Mouse (Mus musculus) frontal cortex, adult 2 months (tissue): ENCODE results near the gene Caln1. TPM values are rescaled to one million over a fixed set of nuclear protein-coding genes. Genes with fewer than 3 reads are reported as not detected.

ENCODE experiments used
- DNase-seq, 2 experiments: peaks; one replicate each; pipeline ENCODE4 v3.0.0; 2022; ENCODE audit warnings: low spot score in 1 of 2; ENCODE audit errors: extremely low spot score in 1 of 2
- polyA plus RNA-seq: library from polyadenylated mRNA; depleted of rRNA; stranded (reverse); fragments of >200 nt; gene quantifications from 2 replicates; pipeline ENCODE4 v1.2.3, GENCODE M21; 2012

Caln1 gene
- polyA plus RNA-seq, 1 experiment: 35.6 TPM

DNA sequence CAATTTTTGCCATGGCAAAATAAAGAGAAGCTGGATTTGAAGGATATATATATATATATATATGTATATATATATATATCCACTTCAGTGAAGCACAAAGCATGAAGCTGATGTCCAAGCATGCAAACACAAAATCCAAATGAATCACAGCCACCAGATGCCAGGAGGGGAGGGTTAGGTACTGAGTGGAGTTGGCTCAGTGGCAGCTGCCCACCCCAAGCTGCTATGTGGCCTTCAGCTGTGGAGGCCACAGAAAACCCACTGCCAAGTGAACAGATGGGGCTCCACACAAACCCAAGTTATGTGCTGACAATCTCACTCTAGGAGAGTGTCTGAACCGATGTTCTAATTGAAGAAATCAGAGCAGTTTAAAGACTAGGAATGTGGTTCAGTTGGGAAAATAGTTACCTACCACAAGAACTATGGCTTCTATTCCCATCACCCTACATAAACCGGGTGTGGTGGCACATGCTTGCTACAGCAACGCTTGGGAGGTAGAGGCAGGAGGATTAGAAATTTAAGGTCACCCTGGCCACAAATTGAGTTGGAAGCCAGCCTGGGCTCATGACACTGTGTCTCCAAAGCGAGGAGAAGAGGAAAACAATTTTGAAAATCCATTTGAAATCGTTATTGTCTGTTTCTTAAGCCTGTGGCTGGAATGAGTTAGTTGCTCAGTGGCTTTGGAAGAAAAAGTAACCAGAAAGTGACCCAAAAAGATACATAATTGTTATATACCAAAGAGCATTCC, 316.8 kb downstream of the Caln1 start:
- peak; percentile 72 to 78 for DNase-seq

GRCm38 (mm10) chr5:130688385-130689138, 319.3 kb downstream of the Caln1 start:
- no peak for DNase-seq

DNA sequence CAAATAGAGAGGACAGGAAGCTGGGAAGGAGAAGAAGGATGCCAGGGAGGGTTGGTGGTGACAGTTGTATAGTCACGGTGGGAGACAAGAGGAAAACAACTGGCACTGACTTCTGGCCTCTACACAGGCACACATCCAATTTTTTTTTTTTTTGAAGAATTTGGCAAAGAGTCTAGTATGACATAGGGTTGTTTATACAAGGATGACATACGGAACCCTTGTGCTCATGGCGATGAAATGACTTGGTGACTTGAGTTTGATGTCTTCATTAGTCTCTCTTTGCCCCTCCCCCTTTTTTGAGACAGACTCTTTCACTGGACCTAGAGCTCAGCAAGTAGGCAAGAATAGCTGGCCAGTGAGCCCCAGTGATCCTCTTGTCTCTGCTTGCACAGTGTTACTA, 322.1 kb downstream of the Caln1 start:
- no peak for DNase-seq

- no peak for DNase-seq
Observed at GRCm38 (mm10) chr5:130699476-130699875, 330.2 kb downstream of the Caln1 start.

- no peak for DNase-seq
Observed at GRCm38 (mm10) chr5:130701777-130702176, 332.5 kb downstream of the Caln1 start.

- no peak for DNase-seq
Observed at GRCm38 (mm10) chr5:130702361-130702760, 333.1 kb downstream of the Caln1 start.

- no peak for DNase-seq
Observed at GRCm38 (mm10) chr5:130704866-130705265, 335.6 kb downstream of the Caln1 start.

GRCm38 (mm10) chr5:130706202-130706855, 337.1 kb downstream of the Caln1 start:
- no peak for DNase-seq

DNA sequence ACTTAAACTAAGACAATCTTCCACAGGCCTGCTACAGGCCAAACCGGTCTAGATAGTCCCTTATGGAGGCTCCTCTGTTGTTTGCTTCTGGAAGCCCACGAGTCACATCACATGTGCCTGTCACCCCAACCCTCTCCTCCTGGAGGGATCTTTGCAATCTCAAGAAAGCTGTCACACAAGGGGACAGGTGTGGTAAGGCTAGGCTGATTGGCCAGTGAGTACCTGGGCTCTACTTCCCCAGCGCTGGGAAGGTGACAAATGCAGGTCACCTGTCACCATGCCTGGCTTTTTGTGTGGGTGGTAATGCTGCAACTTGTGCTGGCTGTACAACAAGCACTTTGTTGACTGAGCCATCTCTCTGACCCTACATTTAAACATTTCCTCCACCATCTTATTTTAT, 338.5 kb downstream of the Caln1 start:
- DNase-seq: no peak

GRCm38 (mm10) chr5:130708616-130709015, 339.4 kb downstream of the Caln1 start:
- no peak for DNase-seq

DNA sequence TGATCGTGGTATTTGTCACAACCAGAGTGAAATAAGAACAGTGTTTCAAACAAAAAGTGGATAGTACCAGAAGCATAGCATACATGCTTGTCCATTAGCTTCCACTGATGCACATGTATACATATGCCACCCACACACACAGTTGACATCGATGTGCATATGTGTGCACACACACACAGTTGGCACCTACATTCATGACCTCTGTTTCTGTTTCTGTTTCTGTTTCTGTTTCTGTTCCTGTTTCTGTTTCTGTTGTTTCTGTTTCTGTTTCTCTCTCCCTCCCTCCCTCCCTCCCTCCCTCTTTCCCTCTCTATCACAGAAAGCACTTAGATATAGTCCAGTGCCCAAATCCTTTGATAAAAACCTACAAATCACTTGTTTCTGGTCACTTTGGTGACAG, 342.4 kb downstream of the Caln1 start:
- no peak for DNase-seq

GRCm38 (mm10) chr5:130712281-130712680, 343.0 kb downstream of the Caln1 start:
- DNase-seq: no peak

DNA sequence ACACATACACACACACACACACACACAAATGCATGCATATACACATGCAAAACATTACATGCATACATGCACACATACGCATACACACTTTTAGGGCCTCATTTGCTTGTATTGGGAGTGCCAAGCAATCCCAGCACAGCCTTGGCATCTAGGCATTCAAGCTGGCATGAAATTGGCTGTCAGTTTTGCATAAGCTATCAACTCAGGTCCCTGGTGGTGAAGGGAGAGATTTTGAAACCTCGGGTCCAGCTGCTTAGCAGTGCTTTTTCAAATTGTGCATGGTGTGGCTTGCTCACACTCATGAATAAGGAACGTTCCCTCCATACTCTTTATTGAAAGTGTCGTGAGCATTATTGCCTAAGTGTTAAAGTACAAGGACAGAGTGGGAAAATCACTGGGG, 345.9 kb downstream of the Caln1 start:
- DNase-seq: no peak

DNA sequence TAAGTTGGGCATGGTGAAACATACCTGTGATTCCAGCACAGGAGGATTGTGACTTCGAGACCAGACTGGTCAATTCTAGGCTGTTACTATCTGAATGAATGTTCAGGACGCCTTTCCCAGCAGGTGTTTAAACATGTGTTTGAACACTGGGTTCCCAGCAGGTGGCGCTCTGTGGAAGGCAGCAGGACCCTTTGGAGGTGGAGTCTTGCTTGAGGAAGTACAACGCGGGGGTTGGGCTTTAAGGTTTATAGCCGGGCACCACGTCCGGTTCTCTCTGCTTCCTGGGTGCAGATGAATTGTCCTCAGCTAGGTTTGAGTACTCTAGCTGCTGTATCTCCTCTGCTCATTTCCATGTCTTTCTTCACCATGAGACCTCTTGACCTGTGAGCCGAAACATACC, 349.1 kb downstream of the Caln1 start:
- DNase-seq: no peak

GRCm38 (mm10) chr5:130742171-130742570, 372.9 kb downstream of the Caln1 start:
- DNase-seq: no peak

DNA sequence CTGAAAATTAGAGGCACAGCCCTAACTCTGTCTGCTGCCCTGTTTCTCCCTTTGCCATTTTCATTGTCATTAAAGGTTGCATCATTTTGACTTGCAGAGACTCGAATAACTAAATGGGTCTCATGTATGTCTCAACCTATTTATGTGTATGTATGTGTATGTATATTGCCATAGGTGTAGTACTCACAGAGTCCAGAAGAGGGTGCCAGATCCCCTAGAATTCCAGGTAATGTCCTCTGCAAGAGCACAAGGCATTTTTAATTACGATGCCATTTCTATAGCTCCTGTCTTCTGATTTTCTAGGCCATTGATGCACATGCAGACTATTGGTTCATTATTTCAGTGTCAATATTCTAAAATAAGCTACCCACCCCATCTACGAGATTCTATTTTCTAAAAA, 388.3 kb downstream of the Caln1 start:
- peak in 1 of 2 experiments; percentile 25 for DNase-seq

- peak; percentile 14 to 55 for DNase-seq
Observed at GRCm38 (mm10) chr5:130765784-130766183, 396.5 kb downstream of the Caln1 start.

- DNase-seq: no peak
Observed at GRCm38 (mm10) chr5:130771061-130771741, 401.9 kb downstream of the Caln1 start.

DNA sequence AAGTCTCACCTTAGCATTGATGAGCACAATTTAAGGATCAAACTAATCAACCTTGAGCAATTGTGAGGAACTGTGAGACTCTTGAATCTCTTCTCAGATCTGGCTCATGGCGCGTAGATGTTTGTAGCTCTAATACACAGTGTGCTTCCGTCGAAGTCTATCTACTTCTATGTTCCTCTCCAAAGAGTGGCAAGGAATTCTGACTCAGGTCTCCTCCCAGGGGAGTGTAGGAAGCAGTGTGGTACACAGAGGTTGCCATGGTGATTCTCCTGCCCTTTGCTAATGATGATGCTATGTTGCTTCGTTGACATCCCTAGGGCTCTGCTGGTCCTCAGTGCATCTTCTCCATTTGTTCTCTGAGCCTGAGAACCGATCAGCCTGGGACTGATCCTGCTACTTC, 403.2 kb downstream of the Caln1 start:
- DNase-seq: no peak

DNA sequence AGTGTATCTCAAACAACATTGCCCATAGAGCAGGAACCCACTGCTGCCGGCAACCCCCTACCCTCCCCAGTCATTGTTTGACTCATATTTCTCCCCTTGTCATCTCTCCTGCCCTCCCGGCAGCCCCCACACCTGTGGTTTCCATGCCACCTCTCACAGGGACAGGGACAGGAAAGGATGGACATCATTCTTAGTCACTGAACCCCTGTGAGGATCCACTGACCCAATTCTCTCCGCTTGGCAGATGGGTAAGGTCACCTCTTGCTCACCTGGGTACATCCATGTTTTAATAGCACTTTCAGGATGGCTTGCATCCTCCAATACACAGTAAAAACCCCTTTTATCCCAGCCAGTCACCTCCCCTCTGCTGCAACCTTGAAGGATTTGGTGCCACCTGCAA, 405.7 kb downstream of the Caln1 start:
- no peak for DNase-seq
